Mouse (Mus musculus): ENCODE results near the gene Itga3. TPM values are rescaled to one million over a fixed set of nuclear protein-coding genes. Genes with fewer than 3 reads are reported as not detected.

Itga3 gene
- polyA plus RNA-seq, 1 experiment from 2014 or later, result 9.5 TPM

DNA sequence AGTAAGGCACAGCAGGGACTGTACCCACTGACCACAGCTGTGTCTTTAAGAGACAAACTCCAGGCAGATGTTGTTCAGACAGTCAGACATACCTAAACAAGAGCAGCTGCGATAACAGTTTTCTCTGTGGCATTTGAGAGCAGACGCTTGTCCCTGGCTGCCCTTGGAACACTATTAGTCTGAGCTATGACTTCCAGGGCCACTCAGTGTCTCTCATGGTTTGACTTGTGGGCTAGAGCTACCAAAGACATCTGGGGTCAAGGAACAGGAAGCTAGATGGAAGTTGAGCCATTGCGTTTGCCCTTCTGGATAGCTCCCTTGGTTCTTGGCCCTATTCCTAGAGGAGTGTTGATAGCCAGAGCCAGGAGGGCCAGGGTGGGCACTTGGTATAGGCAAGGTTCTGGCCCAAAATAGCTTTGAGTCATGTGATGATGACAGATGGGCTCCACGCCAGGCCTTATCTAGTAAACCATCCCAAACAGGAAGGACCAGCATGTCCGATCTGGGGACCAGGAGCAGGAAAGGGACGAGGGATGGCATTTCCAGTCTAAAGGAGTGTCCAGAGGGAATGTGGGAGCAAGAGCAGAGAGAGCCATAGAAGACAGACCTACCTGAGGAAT is 2.8 kb upstream of the Itga3 start:
- ATAC-seq (ENCODE audit: insufficient number of reproducible peaks, low FRiP score, low TSS enrichment, low read depth), result no peak
- H3K4me2 ChIP-seq (replicated peaks), result no peak overlapping the region
- H3K4me1 ChIP-seq, result peaks cover 33% of the 10 kb centered on the region
- no peak overlapping the region for H3K27ac ChIP-seq (replicated peaks)
- no peak overlapping the region for H3K4me3 ChIP-seq (replicated peaks)
- H3K9me3 ChIP-seq (replicated peaks), result no peaks in the 10 kb centered on the region
- peaks cover 31% of the 10 kb centered on the region for H3K27me3 ChIP-seq
- no peaks in the 10 kb centered on the region for H3K36me3 ChIP-seq
- H3K9ac ChIP-seq, result no peak overlapping the region
- 68% methylated on average over 6 of the region's 6 CpGs for WGBS

DNA sequence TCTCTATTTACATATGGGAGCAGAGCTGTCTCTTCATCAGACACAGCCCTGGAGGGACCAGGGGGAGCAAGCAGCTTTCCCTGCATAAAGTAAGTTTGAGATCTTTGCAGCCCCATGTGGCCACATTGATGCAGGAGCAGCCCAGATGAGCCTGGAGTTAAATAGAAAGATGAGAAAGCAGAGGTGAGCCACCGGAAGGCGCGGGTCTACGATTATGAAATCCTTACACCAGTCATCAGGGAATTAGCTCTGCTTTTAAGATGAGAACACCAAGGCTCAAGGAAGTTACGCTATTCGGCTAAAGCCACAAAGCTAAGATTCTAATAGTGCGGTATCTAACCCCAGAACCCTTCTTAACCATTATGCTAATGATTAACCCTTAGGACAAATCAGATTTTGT is 1.4 kb upstream of the Itga3 start:
- H3K27me3 ChIP-seq, result peaks cover 34% of the 10 kb centered on the region

DNA sequence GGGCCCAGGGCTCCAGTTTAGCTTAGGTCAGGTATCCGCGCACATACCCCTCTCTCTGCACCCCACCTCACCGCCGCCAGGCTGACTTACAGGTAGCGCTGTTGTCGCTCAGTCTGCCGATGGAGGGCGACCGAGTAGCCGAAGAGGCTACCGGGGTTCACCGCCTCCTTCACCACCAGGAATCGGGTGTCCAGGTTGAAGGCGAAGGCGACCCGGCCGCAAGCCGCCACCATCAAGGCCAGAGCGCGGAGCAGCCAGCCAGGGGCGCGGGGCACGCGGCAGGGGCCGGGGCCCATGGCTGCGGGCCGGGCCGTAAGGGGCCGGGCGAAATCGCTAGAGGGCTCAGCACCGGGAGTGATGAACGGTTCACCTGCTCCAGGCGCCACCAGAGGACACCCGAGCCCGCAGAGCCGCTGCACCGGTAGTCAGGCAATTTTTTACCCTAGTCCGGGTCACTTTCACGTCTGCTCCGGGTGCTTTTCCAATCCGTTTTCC is 513 bp downstream of the Itga3 start:
- ATAC-seq (ENCODE audit: insufficient number of reproducible peaks, low FRiP score, low TSS enrichment, low read depth), result peak; percentile 31; the same call in 1 of the 2 replicates
- H3K4me1 ChIP-seq, result peaks cover 54% of the 10 kb centered on the region

More for the DNA sequence above, 1.4 kb upstream of the Itga3 start:
- peaks cover 35% of the 10 kb centered on the region for H3K4me1 ChIP-seq
- H3K36me3 ChIP-seq, result no peaks in the 10 kb centered on the region
- no peak overlapping the region for H3K4me3 ChIP-seq (replicated peaks)
- no peak overlapping the region for H3K9ac ChIP-seq
- H3K4me2 ChIP-seq (replicated peaks), result no peak overlapping the region
- no peak for ATAC-seq (ENCODE audit: insufficient number of reproducible peaks, low FRiP score, low TSS enrichment, low read depth)
- WGBS, result 27% methylated on average over 7 of the region's 7 CpGs
- H3K27ac ChIP-seq (replicated peaks), result no peak overlapping the region
- no peaks in the 10 kb centered on the region for H3K9me3 ChIP-seq (replicated peaks)

DNA sequence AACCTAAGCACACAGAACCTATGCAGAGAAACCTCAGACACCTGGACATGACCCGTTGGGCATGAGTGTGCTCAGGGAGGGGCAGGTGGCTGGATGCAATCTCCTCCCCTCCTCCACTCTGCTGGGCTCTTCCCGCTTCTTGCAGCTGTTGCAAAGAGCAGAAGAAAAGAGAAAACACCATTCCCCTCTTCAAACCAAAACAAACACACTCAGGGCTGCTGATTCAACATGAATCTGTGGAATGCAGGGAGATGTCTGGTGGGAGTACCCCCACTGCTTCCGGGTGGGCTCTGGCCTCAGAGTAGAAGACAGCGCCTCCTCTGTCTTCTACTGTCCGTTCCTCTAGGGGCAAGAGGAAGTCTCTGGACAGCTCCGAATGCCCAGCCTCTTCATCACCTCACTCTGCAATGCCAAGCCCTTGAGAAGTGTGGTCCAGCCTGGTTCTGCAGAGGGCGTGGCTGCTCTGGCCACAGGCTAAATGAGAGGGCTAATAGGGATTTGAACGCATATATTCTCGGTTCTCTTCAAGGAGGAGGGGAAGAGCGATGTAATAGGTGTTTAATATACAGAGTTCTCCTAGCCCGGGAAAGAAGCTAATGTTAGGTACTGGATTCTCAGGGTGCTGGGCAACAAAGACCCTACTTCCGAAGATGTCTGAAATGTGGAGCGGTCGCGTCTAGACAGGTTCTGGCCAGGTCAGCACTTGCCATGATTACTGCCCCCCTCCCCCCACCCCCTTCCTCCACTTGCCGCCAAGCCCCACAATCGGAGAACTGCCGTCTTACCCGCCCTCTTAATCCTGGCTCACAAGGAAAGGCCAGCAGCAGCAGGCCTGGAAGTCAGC is 1.2 kb downstream of the Itga3 start:
- WGBS, result 4% methylated on average over 19 of the region's 19 CpGs
- Histone ChIP-seq H3K27me3 (peaks cover 34% of the 10 kb centered on the region), H3K27ac (replicated peaks) (peak overlapping the region; percentile 65), H3K4me1 (peaks cover 61% of the 10 kb centered on the region), H3K9me3 (replicated peaks) (no peaks in the 10 kb centered on the region), H3K4me2 (replicated peaks) (peak overlapping the region; percentile 98), H3K4me3 (replicated peaks) (peak overlapping the region; percentile 60), H3K36me3 (no peaks in the 10 kb centered on the region), H3K9ac (peak overlapping the region; percentile 55)
- ATAC-seq (ENCODE audit: insufficient number of reproducible peaks, low FRiP score, low TSS enrichment, low read depth), result no peak

More for the DNA sequence above, 513 bp downstream of the Itga3 start:
- peak overlapping the region; percentile 55 for H3K9ac ChIP-seq
- peaks cover 34% of the 10 kb centered on the region for H3K27me3 ChIP-seq
- H3K36me3 ChIP-seq, result no peaks in the 10 kb centered on the region
- H3K4me3 ChIP-seq (replicated peaks), result peak overlapping the region; percentile 60
- WGBS, result under 1% methylated on average over 42 of the region's 42 CpGs
- H3K9me3 ChIP-seq (replicated peaks), result no peaks in the 10 kb centered on the region
- peak overlapping the region; percentile 65 for H3K27ac ChIP-seq (replicated peaks)
- peak overlapping the region; percentile 98 for H3K4me2 ChIP-seq (replicated peaks)

DNA sequence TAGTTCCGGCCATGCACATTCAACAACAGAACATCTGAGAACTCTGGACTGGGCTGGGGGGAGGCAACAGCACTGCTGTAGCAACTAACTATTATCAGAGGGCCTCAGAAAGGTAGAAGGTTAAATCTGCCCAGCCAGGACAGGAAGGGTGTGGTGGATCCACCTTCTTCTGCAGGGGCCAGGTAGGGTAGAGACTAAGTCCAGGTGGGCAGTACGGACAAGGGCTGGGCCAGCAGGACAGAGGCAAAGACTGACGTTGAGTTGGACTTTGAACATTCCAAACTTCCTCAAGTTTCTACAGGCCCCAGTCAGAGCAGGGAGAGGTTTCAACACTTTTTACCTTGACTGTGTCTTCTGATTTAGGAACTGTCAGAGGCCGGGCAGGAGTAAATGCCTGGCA is 1.9 kb downstream of the Itga3 start:
- 60% methylated on average over 4 of the region's 4 CpGs for WGBS

DNA sequence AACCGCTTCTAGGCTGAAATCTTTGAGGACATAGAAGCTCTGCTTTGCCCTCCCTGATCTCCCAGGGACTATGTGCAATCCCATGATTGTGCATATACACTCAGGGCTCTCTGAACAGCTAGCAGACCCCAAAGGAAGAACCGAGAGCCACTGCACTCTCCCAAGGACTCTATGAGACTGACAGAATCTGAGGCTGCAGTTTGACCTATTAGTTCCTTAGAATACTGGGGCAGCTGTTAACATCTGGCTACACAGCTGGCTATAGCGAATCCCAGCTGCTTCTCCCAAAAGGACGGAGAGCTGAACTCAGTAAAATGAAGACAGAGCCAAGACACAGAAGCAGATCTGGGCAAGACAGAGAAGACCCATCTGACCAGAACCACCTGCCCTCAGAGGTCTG is 2.8 kb downstream of the Itga3 start:
- no peak overlapping the region for H3K4me2 ChIP-seq (replicated peaks)
- no peak overlapping the region for H3K4me3 ChIP-seq (replicated peaks)
- no peaks in the 10 kb centered on the region for H3K9me3 ChIP-seq (replicated peaks)
- no peak overlapping the region for H3K9ac ChIP-seq
- H3K27me3 ChIP-seq, result peaks cover 34% of the 10 kb centered on the region
- peaks cover 76% of the 10 kb centered on the region for H3K4me1 ChIP-seq
- no peak for ATAC-seq (ENCODE audit: insufficient number of reproducible peaks, low FRiP score, low TSS enrichment, low read depth)
- H3K27ac ChIP-seq (replicated peaks), result no peak overlapping the region
- 55% methylated on average over 4 of the region's 4 CpGs for WGBS
- H3K36me3 ChIP-seq, result no peaks in the 10 kb centered on the region

More for the DNA sequence above, 1.9 kb downstream of the Itga3 start:
- Histone ChIP-seq H3K27me3 (peaks cover 34% of the 10 kb centered on the region), H3K4me2 (replicated peaks) (peak overlapping the region; percentile 98), H3K27ac (replicated peaks) (no peak overlapping the region), H3K4me1 (peaks cover 68% of the 10 kb centered on the region), H3K36me3 (no peaks in the 10 kb centered on the region), H3K9me3 (replicated peaks) (no peaks in the 10 kb centered on the region), H3K9ac (no peak overlapping the region), H3K4me3 (replicated peaks) (peak overlapping the region; percentile 60)
- no peak for ATAC-seq (ENCODE audit: insufficient number of reproducible peaks, low FRiP score, low TSS enrichment, low read depth)

DNA sequence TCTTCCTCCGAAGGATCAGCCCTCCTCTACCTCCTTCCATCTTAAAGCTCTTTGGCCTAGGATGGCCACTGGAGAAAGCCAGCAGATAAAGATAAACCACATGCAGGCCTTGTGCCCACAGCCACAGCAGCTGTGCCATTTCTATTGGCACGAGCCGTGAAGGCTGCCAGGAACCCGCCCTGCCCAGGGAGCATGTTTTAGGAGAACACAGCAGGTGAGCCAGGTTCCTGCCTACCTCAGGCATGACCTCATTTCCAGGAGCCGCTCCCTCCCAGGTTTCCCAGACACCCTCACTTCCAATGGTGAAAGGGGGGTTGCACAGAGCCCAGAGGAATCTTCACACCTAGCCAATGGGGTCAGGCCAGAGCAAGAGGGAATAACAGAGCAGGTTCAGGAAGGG is 3.8 kb downstream of the Itga3 start:
- Histone ChIP-seq H3K27ac (replicated peaks) (no peak overlapping the region), H3K36me3 (no peaks in the 10 kb centered on the region), H3K4me3 (replicated peaks) (no peak overlapping the region), H3K4me1 (peaks cover 71% of the 10 kb centered on the region), H3K9me3 (replicated peaks) (no peaks in the 10 kb centered on the region), H3K4me2 (replicated peaks) (no peak overlapping the region; the same call in 1 of the 2 replicates), H3K9ac (no peak overlapping the region), H3K27me3 (peaks cover 28% of the 10 kb centered on the region)
- no peak for ATAC-seq (ENCODE audit: insufficient number of reproducible peaks, low FRiP score, low TSS enrichment, low read depth)
- WGBS, result 53% methylated on average over 5 of the region's 5 CpGs

DNA sequence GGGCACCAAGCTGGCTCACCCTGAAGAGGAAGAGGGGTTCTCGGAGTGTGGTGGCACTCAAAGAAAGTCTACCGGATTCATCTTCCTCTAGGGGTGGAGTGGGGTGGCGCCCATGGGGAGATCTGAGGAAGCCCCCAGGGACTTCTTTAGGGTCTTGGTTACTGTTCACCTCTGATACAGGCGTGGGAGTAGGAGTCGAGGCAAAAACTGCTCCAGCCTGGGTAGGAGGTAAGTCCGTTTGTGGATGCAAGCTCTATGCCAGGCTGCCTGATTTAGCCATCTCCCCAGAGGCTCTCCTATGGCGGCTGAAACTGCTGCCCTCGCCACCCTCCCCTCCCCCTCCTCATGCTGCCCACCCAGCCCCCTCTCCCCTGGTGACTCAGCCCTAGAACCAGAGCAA is 4.5 kb downstream of the Itga3 start:
- Histone ChIP-seq H3K27ac (replicated peaks) (peak overlapping the region; percentile 4; the same call in 1 of the 2 replicates), H3K9ac (no peak overlapping the region), H3K9me3 (replicated peaks) (no peaks in the 10 kb centered on the region), H3K4me3 (replicated peaks) (no peak overlapping the region), H3K4me2 (replicated peaks) (no peak overlapping the region), H3K27me3 (peaks cover 23% of the 10 kb centered on the region), H3K4me1 (peaks cover 69% of the 10 kb centered on the region), H3K36me3 (no peaks in the 10 kb centered on the region)
- no peak for ATAC-seq (ENCODE audit: insufficient number of reproducible peaks, low FRiP score, low TSS enrichment, low read depth)
- 50% methylated on average over 8 of the region's 8 CpGs for WGBS

DNA sequence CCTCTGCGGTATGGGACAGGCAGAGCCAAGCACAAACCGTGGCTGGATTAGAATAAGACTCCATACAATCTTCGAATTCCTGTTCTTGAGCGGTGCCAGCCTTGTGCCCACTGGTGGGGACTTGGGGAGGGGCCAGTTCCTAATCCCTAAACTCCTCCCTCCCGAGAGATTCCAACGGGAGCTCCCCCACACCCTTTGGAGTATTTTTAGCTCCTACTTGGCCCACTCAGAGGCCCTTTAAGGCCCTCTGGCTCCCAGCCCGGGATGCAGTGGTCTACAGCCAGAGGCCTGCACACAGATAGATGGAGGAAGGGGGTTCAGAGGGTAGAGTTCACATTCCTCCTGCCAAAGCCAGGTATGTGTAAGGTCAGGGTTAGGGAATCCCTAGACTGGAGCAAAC is 5.3 kb downstream of the Itga3 start:
- Histone ChIP-seq H3K27me3 (peaks cover 17% of the 10 kb centered on the region), H3K9me3 (replicated peaks) (no peaks in the 10 kb centered on the region), H3K9ac (no peak overlapping the region), H3K4me1 (peaks cover 61% of the 10 kb centered on the region), H3K36me3 (no peaks in the 10 kb centered on the region), H3K4me2 (replicated peaks) (no peak overlapping the region), H3K27ac (replicated peaks) (peak overlapping the region; percentile 60; the same call in 1 of the 2 replicates), H3K4me3 (replicated peaks) (no peak overlapping the region)
- 0 out of 2 replicates have a peak, but pooled peaks have one; percentile 58 for ATAC-seq (ENCODE audit: insufficient number of reproducible peaks, low FRiP score, low TSS enrichment, low read depth)
- 33% methylated on average over 7 of the region's 7 CpGs for WGBS

DNA sequence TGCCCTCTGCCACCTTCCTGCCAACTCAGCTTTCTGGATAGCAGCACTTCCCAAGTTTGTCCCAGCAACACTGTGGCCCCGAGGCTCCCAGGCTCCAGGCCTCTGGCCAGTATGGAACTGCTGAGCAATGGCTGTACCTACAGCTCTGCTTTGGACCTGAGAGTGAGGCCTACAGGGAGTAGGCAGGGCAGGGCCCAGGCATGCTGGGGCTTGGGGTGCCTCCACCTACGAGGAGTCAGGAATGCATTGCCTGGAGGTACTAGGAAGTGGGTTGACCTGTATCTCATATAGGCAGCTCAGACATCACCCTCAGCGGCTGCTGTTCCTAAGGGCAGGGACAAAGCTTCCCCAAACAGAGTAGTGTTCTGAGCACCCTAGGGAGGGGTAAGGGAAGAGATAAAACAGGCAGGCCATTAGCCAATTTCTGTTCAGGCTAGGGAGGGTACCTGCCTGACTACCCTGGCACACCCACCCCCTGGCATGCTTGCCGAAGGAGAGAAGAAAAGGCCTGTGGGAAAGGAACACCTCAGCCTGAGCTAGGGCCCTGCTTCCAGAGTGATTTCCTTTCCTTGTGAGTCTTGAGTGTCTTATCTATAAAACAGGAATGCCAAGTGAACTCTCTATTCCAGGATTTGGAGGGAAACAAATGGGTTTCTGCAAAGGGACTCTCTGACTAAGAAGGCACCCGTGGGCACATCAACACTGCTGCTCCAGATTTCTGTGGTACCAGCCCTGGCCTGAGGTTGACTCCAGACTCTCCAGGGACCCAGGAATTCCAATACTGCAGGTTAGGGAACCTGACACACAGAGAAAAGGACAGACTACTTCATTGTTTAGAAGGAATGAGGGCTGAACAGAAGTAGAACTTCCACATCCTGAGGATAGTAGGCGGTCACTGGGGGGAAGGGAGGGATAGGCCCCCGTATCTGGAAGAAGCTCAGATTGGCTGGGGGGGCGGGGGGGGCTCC is 6.2 kb downstream of the Itga3 start:
- ATAC-seq (ENCODE audit: insufficient number of reproducible peaks, low FRiP score, low TSS enrichment, low read depth), result peak; percentile 47; the same call in 1 of the 2 replicates
- no peaks in the 10 kb centered on the region for H3K9me3 ChIP-seq (replicated peaks)
- H3K36me3 ChIP-seq, result no peaks in the 10 kb centered on the region
- peaks cover 53% of the 10 kb centered on the region for H3K4me1 ChIP-seq
- H3K27me3 ChIP-seq, result peaks cover 12% of the 10 kb centered on the region
- H3K4me3 ChIP-seq (replicated peaks), result no peak overlapping the region
- peak overlapping the region; percentile 60 for H3K27ac ChIP-seq (replicated peaks)
- WGBS, result 44% methylated on average over 8 of the region's 8 CpGs
- no peak overlapping the region for H3K9ac ChIP-seq
- H3K4me2 ChIP-seq (replicated peaks), result no peak overlapping the region; the same call in 1 of the 2 replicates
